Mouse (Mus musculus) midbrain, postnatal 0 days (tissue): ENCODE data around the gene Sf3b3. TPM values are rescaled to one million over a fixed set of nuclear protein-coding genes. Genes with fewer than 3 reads are reported as not detected.
A peak's percentile ranks its signal among the peaks of the same experiment; 100 is the strongest.

Experiments used
- ATAC-seq: fragments of 200-750 bp; cut with Nextera tagmentation; 2 replicates; pipeline ENCODE4 v1.8.0; 2017; ENCODE audit warnings: moderate number of reproducible peaks, mild to moderate bottlenecking, moderate TSS enrichment, moderate library complexity; ENCODE audit not compliant: low FRiP score
- DNase-seq: peaks from one replicate; pipeline ENCODE4 v3.0.0-alpha.2; 2015; ENCODE audit warnings: low spot score
- H3K27ac ChIP-seq: fragments of 300-500 bp; sonication (generic); 2 replicates; pipeline ENCODE4 v1.5.1; 2014; ENCODE audit warnings: low read depth, mild to moderate bottlenecking, low read length, mixed read lengths
- H3K27me3 ChIP-seq: fragments of 300-500 bp; sonication (generic); 2 replicates; pipeline ENCODE4 v1.6.1; 2014; ENCODE audit warnings: low read length, control low read depth, mixed read lengths; ENCODE audit not compliant: insufficient read depth
- H3K36me3 ChIP-seq: fragments of 300-500 bp; sonication (generic); 2 replicates; pipeline ENCODE4 v1.6.1; 2014; ENCODE audit warnings: low read length, control low read depth, mixed read lengths; ENCODE audit not compliant: insufficient read depth
- H3K4me1 ChIP-seq: fragments of 300-500 bp; sonication (generic); 2 replicates; pipeline ENCODE4 v1.6.1; 2014; ENCODE audit warnings: mild to moderate bottlenecking, control low read depth, antibody characterized with exemption, low read length, mixed read lengths; ENCODE audit not compliant: insufficient read depth
- H3K4me2 ChIP-seq: fragments of 300-500 bp; sonication (generic); 2 replicates; pipeline ENCODE4 v1.6.1; 2014; ENCODE audit warnings: low read depth, mild to moderate bottlenecking, low read length, mixed read lengths; ENCODE audit not compliant: poor library complexity, severe bottlenecking
- H3K4me3 ChIP-seq: fragments of 300-500 bp; sonication (generic); 2 replicates; pipeline ENCODE4 v1.5.1; 2014; ENCODE audit warnings: low read depth, mild to moderate bottlenecking, low read length, moderate library complexity
- H3K9ac ChIP-seq: fragments of 300-500 bp; sonication (generic); replicated peaks from 2 replicates; pipeline ENCODE4 v1.6.1; 2014; ENCODE audit warnings: mild to moderate bottlenecking, low read length, moderate library complexity, mixed read lengths; ENCODE audit not compliant: poor library complexity, severe bottlenecking
- H3K9me3 ChIP-seq: fragments of 300-500 bp; sonication (generic); 2 replicates; pipeline ENCODE4 v1.6.1; 2016; ENCODE audit warnings: low read length, control low read depth
- CTCF ChIP-seq: IDR thresholded peaks from 2 replicates; pipeline ENCODE4 v1.5.1; 2016; ENCODE audit warnings: antibody characterized with exemption, mild to moderate bottlenecking
- WGBS: fragments of 180-500 bp; shearing (Covaris S2); extraction: QIAGEN DNeasy Blood & Tissue Kit; methylation state at CpG from one replicate; pipeline ENCODE4 v1.1.7; 2014; 5-methylcytosine and 5-hydroxymethylcytosine counted together
- polyA plus RNA-seq: library from polyadenylated mRNA; unstranded; fragments of >200 nt; fragmentation: Nextera tagmentation; extraction: Ambion mirVana; gene quantifications from 2 replicates; pipeline ENCODE4 v1.2.1, GENCODE M21; 2015
- total RNA-seq: library from RNA; depleted of rRNA; stranded (reverse); fragments of >200 nt; gene quantifications from 2 replicates; pipeline ENCODE4 v1.2.3, GENCODE M21; 2014; rRNA removed

Sf3b3 gene
- total and polyA plus RNA-seq, 2 experiments from 2014 or later: 65.0 to 82.9 TPM

GRCm38 (mm10) chr8:110760280-110760940 lies 86.2 kb downstream of the Sf3b3 start:
- DNase-seq: no peak
- no peak overlapping the region for H3K4me2 ChIP-seq
- H3K36me3 ChIP-seq: no peaks in the 10 kb centered on the region
- no peaks in the 10 kb centered on the region for H3K9me3 ChIP-seq
- no peaks in the 10 kb centered on the region for H3K27me3 ChIP-seq
- H3K9ac ChIP-seq: no peak overlapping the region
- no peak for TF ChIP-seq CTCF
- H3K4me3 ChIP-seq: no peak overlapping the region
- no peaks in the 10 kb centered on the region for H3K4me1 ChIP-seq
- whole genome bisulfite sequencing: 68% methylated on average over 7 of the region's 7 CpGs
- ATAC-seq: no peak
- peak overlapping the region; percentile 38; the same call in 1 of the 2 replicates for H3K27ac ChIP-seq

Other genes with a start within 250 kb of the Sf3b3 start
- 44.9 and 45.9 TPM in 2 replicates for gene Vac14, start 228.2 kb downstream of the Sf3b3 start, total RNA-seq
- 26.7 and 27.2 TPM in 2 replicates for gene Vac14, start 228.2 kb downstream of the Sf3b3 start, polyA plus RNA-seq
- 90.5 and 101 TPM in 2 replicates for gene Mtss1l, start 125.3 kb downstream of the Sf3b3 start, total RNA-seq
- gene Mtss1l, start 125.3 kb downstream of the Sf3b3 start, polyA plus RNA-seq: 35.2 and 37.7 TPM in 2 replicates
- gene Il34, start 40.9 kb downstream of the Sf3b3 start, total RNA-seq: 5.4 and 5.8 TPM in 2 replicates
- gene Il34, start 40.9 kb downstream of the Sf3b3 start, polyA plus RNA-seq: 9.1 and 11.3 TPM in 2 replicates
- 45.8 and 50.9 TPM in 2 replicates for gene Cog4, start 187 bp downstream of the Sf3b3 start, total RNA-seq
- 51.0 and 53.9 TPM in 2 replicates for gene Cog4, start 187 bp downstream of the Sf3b3 start, polyA plus RNA-seq
- 11.8 and 15.5 TPM in 2 replicates for gene Fuk, start 55.7 kb upstream of the Sf3b3 start, total RNA-seq
- gene Fuk, start 55.7 kb upstream of the Sf3b3 start, polyA plus RNA-seq: 3.5 and 4.4 TPM in 2 replicates
- 39.7 and 45.7 TPM in 2 replicates for gene St3gal2, start 73.1 kb upstream of the Sf3b3 start, total RNA-seq
- gene St3gal2, start 73.1 kb upstream of the Sf3b3 start, polyA plus RNA-seq: 20.4 and 21.3 TPM in 2 replicates
- gene Ddx19a, start 151.0 kb upstream of the Sf3b3 start, total RNA-seq: 31.6 and 32.5 TPM in 2 replicates
- gene Ddx19a, start 151.0 kb upstream of the Sf3b3 start, polyA plus RNA-seq: 12.3 and 13.4 TPM in 2 replicates
- 11.0 and 14.7 TPM in 2 replicates for gene Ddx19b, start 185.0 kb upstream of the Sf3b3 start, total RNA-seq
- 5.0 and 5.2 TPM in 2 replicates for gene Ddx19b, start 185.0 kb upstream of the Sf3b3 start, polyA plus RNA-seq
- gene Aars, start 186.4 kb upstream of the Sf3b3 start, total RNA-seq: 110 and 111 TPM in 2 replicates
- gene Aars, start 186.4 kb upstream of the Sf3b3 start, polyA plus RNA-seq: 86.8 and 91.9 TPM in 2 replicates
- not detected in 2 replicates for gene Exosc6, start 209.6 kb upstream of the Sf3b3 start, total RNA-seq
- gene Exosc6, start 209.6 kb upstream of the Sf3b3 start, polyA plus RNA-seq: not detected in 2 replicates
- not detected in 2 replicates for gene Clec18a, start 245.6 kb upstream of the Sf3b3 start, total RNA-seq
- gene Clec18a, start 245.6 kb upstream of the Sf3b3 start, polyA plus RNA-seq: 0.10 and 0.39 TPM in 2 replicates
- 19.3 and 19.5 TPM in 2 replicates for gene Pdpr, start 247.8 kb upstream of the Sf3b3 start, total RNA-seq
- gene Pdpr, start 247.8 kb upstream of the Sf3b3 start, polyA plus RNA-seq: 6.7 and 9.5 TPM in 2 replicates